Mouse (Mus musculus) large intestine, adult 2 months (tissue): ENCODE measurements at regions not wholly inside any gene's neighbourhood (a gene's known extent, or its start where the extent isn't known, plus 50 kb on each side); places are given as distances from the start of the nearest gene placed in this dataset.

Experiments used
- DNase-seq: peaks from one replicate; pipeline ENCODE4 v3.0.0-alpha.2; 2012; ENCODE audit warnings: low read depth, low spot score
- WGBS: fragments of 180-500 bp; shearing (Covaris S2); methylation state at CpG from one replicate; pipeline ENCODE4 v1.1.7; 2018; 5-methylcytosine and 5-hydroxymethylcytosine counted together

- no peak for DNase-seq
- WGBS = 81% methylated on average over 3 of the region's 3 CpGs
These were observed 671.8 kb downstream of the 5730522E02Rik start for GRCm38 (mm10) chr11:25538641-25539258.

GRCm38 (mm10) chr11:25536069-25536468 lies 674.5 kb downstream of the 5730522E02Rik start:
- no peak for DNase-seq
- 20% methylated on average over 7 of the region's 7 CpGs for WGBS

GRCm38 (mm10) chr11:25533081-25533480 lies 677.5 kb downstream of the 5730522E02Rik start:
- no peak for DNase-seq
- WGBS = 43% methylated on average over 2 of the region's 2 CpGs

- 66% methylated on average over 9 of the region's 9 CpGs for WGBS
- DNase-seq = no peak
These were observed 678.7 kb downstream of the 5730522E02Rik start for GRCm38 (mm10) chr11:25531668-25532398.

GRCm38 (mm10) chr11:25528056-25528455 lies 682.5 kb downstream of the 5730522E02Rik start:
- no peak for DNase-seq
- 80% methylated on average over 5 of the region's 5 CpGs for WGBS

- DNase-seq = no peak
- 63% methylated on average over 2 of the region's 2 CpGs for WGBS
These were observed 691.7 kb downstream of the 5730522E02Rik start for GRCm38 (mm10) chr11:25518903-25519302.

GRCm38 (mm10) chr11:25518131-25518530 lies 692.4 kb downstream of the 5730522E02Rik start:
- WGBS = 93% methylated on average over 1 of the region's 1 CpGs
- DNase-seq = no peak

- 78% methylated on average over 3 of the region's 3 CpGs for WGBS
- no peak for DNase-seq
These were observed 705.1 kb downstream of the 5730522E02Rik start for GRCm38 (mm10) chr11:25505500-25505899.

- DNase-seq = no peak
- 61% methylated on average over 2 of the region's 2 CpGs for WGBS
These were observed 736.7 kb downstream of the 5730522E02Rik start for GRCm38 (mm10) chr11:25473682-25474365.

GRCm38 (mm10) chr11:25469819-25470218 lies 740.7 kb downstream of the 5730522E02Rik start:
- DNase-seq = no peak
- WGBS = 88% methylated on average over 6 of the region's 6 CpGs

- DNase-seq = no peak
- WGBS = 50% methylated on average over 1 of the region's 1 CpGs
These were observed 773.4 kb downstream of the 5730522E02Rik start for GRCm38 (mm10) chr11:25437206-25437605.

- WGBS = 49% methylated on average over 1 of the region's 1 CpGs
- DNase-seq = no peak
These were observed 774.9 kb downstream of the 5730522E02Rik start for GRCm38 (mm10) chr11:25435645-25436044.

GRCm38 (mm10) chr11:25423186-25423585 lies 787.4 kb downstream of the 5730522E02Rik start:
- DNase-seq = no peak
- 83% methylated on average over 4 of the region's 4 CpGs for WGBS

- DNase-seq = no peak
These were observed 789.1 kb downstream of the 5730522E02Rik start for GRCm38 (mm10) chr11:25421486-25421885.

- 81% methylated on average over 4 of the region's 4 CpGs for WGBS
- no peak for DNase-seq
These were observed 800.0 kb downstream of the 5730522E02Rik start for GRCm38 (mm10) chr11:25410403-25411090.

- WGBS = 58% methylated on average over 2 of the region's 2 CpGs
- no peak for DNase-seq
These were observed 818.9 kb downstream of the 5730522E02Rik start for GRCm38 (mm10) chr11:25391649-25392048.

- DNase-seq = no peak
- 89% methylated on average over 2 of the region's 2 CpGs for WGBS
These were observed 843.5 kb downstream of the 5730522E02Rik start for GRCm38 (mm10) chr11:25367111-25367510.

- no peak for DNase-seq
- 68% methylated on average over 6 of the region's 6 CpGs for WGBS
These were observed 845.1 kb downstream of the 5730522E02Rik start for GRCm38 (mm10) chr11:25365433-25365832.

GRCm38 (mm10) chr11:25359723-25360122 lies 850.8 kb downstream of the 5730522E02Rik start:
- 98% methylated on average over 1 of the region's 1 CpGs for WGBS

GRCm38 (mm10) chr11:25357717-25358411 lies 852.7 kb downstream of the 5730522E02Rik start:
- no peak for DNase-seq
- WGBS = 17% methylated on average over 10 of the region's 10 CpGs

More at GRCm38 (mm10) chr11:25359723-25360122, 850.8 kb downstream of the 5730522E02Rik start:
- no peak for DNase-seq
